Mouse (Mus musculus) yolk sac, embryonic 10.5 days (tissue): ENCODE data around the gene Pnma5.
"Not testable (repeated sequence)": the region's sequence is repeated elsewhere in the genome, so short reads cannot be mapped to it uniquely, and the experiment has no call there.

Experiments
- DNase-seq: peaks from one replicate; pipeline ENCODE4 v3.0.0-alpha.2; 2017; ENCODE audit warnings: low spot score

Gene Pnma5

DNA sequence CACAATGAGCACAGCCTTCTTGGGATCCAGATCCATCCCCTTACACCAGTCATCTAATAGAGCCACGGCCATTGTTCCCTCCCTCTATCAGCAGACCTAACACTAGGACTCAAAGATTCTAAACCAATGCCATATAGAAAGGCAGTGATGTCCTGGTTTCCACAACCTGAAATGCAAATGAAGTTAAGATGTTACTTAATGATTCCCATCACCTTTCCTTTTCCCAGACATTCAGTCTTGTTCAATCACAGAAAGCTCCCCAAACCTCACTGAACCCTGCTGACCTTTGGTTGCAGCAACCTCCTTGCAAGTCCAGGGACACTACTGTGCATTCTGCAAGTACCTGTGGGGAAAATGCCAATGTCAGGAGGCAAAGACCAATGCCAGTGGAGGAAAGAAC is at the start of gene Pnma5:
Pnma5 (minus strand) TSS at position 101 of the 400 bp plus-strand sequence.
- no peak for DNase-seq

DNA sequence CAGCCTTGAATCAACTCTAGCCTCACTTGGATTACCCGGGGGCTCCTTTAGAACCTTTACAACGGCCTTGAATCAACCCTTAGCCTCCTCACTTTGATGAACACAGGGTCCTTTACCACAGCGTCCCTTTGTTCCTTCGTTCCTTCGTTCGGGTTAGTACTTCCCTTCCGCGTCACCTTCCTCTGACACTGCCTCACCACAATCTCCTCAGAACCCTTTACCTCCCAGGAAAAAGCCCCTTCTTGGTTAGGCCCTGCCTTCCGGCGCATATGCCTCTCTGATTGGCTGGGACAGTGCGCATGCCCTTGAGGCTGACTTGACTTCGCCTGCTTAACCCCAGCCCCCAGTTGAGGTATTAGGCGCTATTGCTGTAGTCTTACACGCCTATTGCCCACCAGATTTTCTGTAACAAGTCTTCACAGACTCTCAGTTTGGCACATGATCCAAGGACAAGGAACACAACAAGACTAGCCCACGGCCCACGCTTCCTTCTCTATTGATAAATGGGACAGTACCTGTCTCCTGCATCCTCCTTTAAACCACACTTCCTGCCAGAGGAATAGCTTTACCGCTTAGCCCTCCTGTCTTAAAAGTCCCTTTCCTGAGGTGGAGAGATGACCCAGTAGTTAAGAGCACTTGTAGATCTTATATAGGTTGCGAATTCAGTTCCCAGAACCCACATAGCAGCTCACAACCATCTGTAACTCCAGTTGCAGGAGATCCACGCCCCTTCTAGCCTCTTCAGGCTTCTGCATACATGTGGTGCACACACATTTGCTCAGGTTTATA is 45.6 kb upstream of the Pnma5 start, which contains the start of gene Xlr4a:
Xlr4a (minus strand) TSS at position 212 of the 789 bp plus-strand sequence.
- not testable (repeated sequence) for DNase-seq

DNA sequence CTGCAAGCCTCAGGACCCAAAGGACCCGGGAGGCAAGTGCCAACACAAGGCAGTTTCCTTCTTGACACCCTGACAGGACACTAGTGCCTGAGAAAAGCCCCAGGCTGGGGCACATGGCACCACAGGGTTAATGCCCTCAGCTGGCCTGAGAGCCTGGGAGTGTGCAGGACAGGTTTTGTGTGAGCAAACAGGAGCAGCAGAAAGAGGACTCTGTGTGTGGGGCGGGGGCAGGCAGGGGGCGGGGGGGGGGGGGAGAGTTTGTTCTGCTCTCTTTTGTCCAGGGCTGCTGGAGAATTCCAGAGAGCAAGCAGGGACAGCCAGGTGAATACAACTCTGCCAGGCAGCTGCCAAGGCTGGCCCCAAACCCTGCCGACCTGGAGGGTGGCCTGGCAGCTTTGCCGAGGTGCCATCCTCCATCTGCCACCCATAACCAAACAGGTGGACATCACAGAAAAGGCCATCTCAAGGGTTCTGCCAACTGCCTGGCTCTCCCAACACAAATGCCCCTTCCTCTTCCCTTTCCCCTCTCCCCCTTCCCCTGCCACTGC is 29.9 kb upstream of the Pnma5 start:
- DNase-seq = not testable (repeated sequence)

DNA sequence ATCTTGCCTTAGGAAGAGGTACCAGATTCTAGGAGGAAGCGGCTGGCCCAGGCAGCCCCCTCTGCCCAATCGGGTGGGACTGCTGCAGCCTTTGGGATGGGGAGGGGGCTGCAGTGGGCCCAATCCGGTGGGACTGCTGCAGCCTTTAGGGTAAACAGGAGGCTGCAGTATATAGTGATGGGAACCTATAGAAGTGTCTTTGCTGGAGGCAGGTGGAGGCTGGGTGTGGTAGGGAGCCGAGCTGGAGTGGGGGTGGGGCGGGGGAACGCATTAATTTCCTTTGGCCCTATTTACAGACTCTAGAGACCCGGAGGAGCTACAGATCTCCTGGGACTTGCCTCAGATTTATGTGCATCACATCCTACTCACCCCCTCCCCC is 27.5 kb upstream of the Pnma5 start, which contains the start of gene Pnma3:
Pnma3 (plus strand) TSS at position 373 of the 379 bp plus-strand sequence.
- DNase-seq = no peak

DNA sequence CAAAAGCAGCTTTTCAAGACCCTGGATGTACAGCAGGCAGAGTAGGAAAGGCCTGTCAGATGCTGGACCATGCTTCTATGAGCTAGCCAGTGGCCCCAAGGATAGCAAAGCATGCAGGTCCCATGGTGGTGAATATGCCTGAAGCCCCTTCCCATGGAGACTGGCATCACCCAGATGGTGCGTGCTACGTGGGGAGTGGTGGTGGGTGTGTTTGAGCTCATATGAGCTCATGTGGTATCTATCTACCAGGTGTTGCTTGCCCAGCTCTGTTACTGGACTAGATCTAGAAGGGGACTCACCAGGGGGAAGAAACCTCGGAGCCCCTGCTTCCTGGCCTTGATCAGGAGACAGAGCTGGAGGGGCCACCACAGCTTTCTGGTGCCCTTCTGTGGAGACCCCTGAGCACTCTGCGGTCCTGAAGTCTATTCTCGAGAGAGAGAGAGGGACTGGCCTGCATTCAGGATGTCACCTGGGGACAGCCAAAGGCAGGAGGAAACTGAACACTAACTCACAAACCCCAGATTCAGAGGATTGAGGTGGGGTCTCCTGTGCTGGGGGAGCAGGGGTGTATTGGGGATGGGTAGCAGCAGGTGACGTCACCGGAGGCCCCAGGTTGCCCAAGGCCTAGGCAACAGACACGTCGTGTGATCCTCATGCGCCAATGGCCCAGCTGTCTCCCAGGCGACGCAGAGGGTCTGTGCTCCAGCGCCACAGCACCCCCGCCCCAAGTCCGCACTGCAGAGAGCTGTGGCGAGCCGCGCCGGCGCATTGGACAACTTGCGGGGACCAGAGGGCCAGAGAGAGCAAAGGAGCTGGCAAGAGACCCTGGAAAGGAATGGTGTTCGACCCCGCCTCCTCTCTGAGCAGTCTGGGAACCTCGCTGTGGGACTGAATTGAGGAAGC is 26.9 kb upstream of the Pnma5 start:
- no peak for DNase-seq

DNA sequence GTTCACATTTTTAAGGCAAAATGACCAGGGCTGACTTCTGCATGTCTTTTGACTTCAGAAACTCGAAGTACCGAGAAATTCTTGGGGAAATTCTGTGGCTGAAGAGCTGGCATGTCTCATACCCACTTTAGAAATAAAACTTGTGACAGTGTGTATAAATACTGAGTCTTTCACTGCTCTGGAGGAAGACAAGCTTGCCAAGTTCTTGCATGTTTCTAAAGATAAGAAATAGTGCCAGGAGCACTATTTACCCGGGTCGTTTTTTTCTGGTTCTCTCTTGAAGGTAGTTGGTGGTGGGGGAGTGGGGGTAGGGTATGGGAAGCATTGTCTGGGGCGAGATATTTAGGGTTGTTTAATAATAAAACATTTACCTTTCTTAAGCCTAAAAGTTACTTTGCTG is 25.4 kb upstream of the Pnma5 start:
- DNase-seq = no peak

DNA sequence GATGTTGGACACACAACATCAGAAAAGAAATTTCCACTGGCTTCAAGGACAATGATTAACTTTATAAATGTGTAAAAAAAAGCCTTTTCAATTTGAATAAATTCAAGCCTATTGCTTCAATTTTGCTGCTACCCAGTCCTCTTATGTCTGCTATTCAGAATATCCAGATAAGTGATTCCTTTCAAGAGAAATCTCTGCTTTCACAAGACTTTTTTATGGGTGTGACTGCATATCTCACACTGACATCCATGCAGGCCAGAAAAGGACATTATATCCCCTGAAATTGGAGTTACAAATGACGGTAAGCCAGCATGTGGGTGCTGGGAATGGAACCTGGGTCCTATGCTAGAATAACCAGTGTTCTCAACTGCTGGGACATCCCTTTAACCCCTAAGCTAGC is 24.6 kb upstream of the Pnma5 start:
- no peak for DNase-seq

DNA sequence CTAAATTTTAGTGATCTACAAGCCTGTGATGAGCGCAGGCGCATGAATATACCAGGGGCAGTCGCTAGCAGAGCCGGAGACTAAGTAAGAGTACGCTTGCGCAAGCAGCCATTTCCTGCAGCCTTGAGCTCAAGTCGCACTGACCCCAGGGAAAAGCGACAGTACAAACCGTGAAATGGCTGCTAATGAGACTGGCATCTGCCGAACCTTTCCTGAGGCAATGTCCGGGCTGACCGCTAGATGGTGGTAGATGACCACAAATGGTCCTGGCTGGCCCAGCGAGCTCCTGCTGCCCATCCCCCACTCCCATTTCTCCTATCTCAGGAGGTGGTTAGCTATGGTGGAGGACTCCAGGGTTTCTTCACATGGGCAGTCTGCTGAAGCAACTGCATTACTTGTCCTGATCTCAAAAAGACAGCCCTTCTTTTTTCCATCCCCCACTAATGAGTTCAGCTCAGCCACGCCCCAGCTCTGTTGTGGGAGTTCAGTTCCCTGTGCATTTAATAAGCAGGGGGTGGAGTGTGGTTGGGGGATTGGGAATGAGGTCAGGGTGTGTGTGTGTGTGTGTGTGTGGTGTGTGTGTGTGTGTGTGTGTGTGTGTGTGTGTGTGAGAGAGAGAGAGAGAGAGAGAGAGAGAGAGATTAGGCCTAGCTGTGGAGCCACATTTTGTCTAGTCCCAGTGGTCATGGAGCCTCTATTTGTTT is 17.1 kb upstream of the Pnma5 start:
- peak; percentile 88 for DNase-seq

DNA sequence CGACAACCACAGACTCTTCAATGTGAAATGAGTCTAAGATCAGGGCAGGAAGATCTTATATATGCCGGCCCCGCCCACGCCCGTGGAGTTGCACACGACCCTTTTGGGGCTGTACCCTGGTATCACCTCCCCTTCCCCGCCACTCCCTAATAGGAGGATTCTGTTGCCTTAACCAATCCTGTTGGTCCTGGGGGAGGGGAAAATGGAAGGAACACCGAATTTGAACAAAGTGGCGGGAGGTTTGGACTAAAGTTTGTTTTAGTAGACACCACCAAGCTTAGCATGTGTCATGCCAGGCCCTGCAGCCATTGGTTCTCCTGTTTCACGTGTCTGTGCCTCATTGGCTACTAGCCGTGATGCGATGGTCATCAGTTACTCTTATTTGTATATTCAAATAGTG is 2.8 kb upstream of the Pnma5 start:
- peak; percentile 30 for DNase-seq

DNA sequence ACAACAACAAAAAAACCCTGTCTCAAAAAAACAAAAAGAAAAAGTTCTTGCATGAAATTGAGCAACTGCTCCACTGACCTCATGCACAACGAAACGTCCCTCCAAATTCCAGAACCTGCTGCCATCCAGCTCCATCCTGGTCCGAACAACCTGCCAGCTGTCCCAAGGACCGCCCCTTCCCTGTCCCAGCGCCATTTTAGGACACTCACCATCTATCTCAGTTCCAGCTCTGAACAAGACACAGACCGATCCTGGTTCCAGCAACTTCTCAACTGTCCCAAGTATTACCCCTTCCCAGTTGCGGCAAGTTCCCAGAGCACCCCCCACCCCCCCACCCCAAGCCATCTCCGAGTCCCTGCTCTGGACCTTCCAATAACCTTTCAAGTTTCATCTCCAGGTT is 1.9 kb upstream of the Pnma5 start:
- no peak for DNase-seq

DNA sequence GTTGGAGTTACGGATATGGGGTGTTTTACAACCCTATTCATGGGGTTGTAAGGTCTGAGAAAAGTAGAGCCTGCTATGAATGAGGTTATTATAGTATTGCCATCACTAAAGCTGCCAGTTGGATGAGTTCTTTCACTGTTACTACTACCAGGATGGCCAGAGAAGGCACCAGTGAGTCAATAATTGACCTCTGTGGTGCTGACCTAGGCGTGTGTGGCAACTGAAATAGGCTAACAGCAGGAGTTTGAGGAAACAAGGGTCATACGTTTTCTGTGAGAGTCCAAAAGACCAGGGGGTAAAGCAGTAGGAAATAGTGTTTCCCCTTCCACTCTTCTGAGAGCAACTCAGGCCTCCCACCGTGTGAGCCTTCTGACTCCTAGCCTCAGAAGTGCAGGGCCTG is 24.1 kb downstream of the Pnma5 start:
- DNase-seq = peak; percentile 58

DNA sequence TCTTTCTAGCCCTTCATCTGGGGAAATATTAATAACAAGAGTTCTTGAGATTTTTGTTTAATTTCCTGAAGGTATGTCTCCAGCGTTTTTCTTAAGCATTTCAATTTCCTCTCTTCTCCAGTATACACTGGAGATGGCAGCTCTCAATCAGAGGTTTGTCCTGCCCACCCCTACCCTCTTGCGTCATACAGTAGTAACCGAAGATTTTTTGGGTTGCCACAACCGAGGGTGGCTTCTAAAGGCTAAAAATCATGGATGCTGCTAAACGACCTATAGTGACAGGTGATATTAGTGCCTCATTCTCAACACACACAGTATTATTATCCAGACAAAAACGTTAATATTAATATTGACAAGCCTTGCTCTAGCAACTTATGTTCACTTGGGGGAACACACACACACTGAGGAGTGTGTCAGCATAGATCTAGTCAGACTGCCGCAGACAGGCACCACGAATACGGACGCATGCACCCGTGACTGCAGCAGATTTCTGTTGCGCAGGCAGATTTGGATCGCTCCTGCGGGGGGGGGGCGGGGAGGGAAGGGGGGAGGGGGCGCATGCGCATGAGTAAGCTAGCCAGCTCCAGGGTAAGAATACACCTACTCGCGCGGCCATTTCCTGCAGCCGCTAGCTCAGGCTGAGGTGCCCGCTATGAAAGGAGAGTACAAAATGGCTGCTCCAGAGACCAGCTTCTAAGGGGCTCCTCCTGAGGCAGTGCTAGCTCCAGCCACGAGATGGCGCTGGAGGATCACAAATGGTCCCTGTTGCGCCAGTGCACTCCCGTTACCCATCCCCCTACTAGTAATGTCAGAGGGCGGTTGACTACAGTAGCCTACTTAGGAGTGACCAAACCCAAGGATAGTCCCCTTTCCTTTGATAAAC is 29.1 kb downstream of the Pnma5 start:
- peak; percentile 91 for DNase-seq

DNA sequence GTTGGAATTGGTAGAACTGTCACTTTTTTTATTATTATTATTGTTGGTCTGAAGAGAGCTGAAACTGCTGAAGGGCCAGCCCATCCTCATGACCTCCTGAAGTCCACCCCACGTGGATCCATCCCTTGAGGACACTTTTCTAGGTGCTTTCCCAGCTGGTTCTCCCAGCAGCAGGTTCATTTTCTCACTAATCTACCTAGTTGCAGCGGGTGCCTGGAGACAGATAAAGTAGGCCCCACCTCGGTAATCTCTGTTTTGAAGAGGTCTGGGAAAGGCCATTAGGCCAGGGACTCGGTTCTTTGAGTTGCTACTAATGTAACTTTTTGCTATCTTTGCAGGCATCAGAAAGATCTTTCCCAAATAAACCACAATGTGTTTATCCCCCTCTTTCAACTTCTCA is 31.2 kb downstream of the Pnma5 start:
- DNase-seq = no peak

DNA sequence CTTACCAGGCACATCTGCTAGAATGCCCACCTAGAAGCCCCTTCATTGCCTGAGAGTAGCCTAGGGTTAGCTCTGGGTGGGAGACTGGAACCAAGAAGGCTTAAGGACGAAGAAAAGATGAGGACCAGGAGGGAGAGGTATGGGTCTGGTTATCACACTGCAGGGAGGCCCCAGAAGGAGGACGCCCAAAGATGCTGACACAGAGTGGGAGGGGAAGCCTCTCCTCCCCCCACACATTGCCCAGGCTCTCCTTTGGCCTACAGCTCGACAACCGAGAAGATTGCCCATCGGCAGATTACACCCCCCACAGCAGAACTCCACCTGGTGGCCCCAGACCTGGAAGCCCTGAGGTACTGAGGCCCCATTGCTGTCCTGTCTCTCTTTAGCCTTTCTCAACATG is 33.8 kb downstream of the Pnma5 start:
- DNase-seq = no peak

DNA sequence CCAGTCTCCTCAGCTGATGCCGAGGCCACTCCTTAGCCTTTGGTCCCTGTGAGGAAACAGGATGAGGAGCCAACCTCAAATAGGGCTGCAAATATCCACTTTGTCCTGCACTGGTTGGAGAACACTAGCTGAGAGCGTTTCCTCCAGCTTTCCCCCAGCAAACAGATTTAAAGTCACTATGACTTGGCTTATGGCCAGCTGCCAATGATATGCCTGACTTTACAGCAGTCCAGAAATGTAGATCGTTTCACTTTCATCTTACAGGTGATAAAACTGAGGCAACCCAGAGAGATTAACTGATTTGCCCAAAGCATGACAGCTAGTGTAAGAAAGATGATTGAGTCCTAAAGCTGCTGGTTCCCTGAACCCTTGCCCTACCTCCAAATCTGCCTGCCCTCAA is 41.4 kb downstream of the Pnma5 start:
- DNase-seq = no peak

DNA sequence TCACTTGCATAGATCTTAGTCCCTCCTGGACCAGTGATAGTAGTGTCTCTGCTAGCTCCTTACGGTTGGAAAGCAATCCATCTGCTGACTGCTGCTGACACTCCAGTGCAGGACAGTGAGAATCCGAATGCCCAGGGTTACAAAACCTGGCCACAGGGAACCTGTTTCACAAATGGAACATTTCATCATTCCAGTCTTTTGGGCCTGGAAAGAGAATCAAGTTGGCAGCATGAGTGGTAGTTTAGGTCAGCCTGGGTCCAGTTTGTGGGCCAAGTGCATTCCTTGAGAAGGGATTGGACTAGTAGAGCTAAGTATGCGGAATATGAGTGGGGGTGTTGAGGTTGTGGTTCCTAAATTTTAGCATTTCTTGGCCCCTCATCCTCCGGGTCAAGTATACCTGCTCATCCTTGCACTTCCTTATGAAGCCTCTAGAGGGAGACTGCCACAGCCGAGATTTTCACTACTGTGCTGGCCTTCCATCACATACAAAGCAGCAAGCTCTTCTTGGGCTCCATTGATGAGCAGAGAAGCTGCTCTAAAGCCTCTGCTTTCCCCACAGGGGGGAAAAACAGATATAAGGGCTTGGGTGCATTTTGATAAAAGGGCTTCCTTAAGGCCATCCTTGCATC is 44.5 kb downstream of the Pnma5 start:
- no peak for DNase-seq

DNA sequence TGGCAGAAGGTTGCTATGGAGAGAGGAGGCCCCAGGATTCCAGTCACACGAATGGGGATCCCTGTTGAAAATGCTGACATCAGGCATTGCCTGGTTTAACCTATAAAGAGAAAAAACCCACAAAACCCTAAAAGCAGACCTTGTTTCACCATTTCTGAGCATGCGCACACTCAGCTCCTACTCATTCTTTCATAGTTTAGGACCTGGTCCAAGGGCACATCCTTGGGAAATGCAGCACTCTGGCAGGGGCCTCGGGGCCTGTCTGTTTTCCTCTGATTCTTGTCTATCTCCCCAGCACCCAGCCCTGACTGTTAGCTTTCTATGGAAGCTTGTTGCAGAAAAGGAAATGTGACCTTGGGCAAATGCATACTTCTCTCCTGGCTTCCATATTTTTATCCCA is 46.3 kb downstream of the Pnma5 start:
- DNase-seq = no peak

DNA sequence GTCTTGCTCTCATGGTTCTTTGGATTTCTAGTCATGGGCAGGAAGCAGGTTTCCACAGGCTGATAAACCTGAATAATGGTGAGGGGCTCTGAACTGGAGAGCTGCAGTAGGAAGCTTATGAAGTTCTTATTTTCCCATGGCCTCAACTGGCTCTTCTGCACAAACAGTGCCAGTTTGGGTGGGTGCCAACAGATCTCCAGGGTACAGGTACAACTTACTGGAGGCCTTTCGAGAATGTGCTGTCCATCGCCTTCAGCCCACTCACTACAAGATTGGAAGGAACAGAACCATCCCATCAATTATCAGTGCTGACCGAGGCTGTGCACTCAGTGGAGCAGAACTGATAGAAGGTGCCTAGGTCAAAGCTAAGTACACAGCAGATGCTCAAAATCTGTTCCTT is 48.5 kb downstream of the Pnma5 start:
- DNase-seq = no peak

DNA sequence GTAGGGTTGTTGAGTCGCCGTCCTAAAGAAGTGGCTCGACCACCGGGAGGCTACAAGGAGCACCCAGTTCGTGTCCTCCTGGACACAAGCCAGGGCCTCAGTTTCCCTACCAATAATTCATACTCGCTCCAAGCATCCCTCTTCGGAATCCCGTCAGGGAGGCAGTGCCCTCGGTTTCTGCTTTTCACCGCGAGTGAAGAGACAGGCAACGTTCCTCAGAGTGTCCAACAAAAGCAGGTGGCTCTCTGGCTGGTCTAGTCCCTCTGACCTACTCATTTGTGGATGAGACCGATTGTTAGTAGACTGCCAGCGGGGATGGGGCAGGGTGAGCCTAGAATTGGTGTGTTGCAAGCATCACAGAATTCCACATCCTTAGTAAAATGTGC is 49.4 kb downstream of the Pnma5 start:
- no peak for DNase-seq

DNA sequence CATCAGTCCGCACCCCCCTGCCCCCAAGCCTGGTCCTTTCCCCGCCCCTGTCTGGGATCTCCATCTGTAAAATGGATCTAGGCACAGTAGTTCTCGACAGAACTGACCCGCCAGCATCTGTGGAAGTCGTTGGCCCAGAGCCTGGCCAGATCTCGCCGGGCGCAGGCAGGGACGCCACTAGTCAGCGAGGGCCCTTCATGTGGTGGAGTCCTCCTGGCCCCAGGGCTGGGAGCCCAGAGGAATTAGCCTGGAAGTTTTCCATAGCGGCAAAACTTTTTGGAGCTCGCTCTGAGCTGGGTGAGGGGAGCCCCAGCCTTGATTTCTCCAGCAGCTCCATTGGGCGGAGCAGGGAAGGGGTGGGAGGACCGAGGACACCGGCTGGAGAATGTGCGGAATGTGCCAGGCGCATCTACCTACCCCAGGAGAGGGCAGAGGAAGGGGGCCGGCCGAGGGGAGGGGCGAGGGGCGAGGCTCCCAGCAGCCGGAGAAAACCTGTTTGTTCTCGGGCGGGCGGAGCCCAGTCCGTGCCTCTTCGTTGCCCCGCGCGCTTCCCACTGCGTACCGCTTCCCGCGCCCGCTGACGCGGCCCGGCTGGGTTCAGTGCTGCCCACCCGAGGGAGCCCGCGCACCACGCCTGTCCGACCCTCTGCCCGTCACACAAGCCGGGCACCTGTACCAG is 49.9 kb downstream of the Pnma5 start, which contains the start of gene Zfp185:
Zfp185 (plus strand) TSS at position 499 of the 679 bp plus-strand sequence.
- peak; percentile 81 for DNase-seq
